Comparison of ENCODE assay signal across 21 mouse cellular contexts in genomic region chr4:153442522-153442921, GRCm38 (mm10). TPM values are rescaled to one million over a fixed set of nuclear protein-coding genes. Genes with fewer than 3 reads are reported as not detected.
"Had no signal": no experiment of that assay in that cellular context is flagged by ENCODE, and none has a peak within 500 bp of the region (broad histone marks: within the 10 kb centered on the region; RNA-seq: fewer than 3 reads in every experiment).

No protein-coding gene starts in this region.

- ATAC-seq: liver, postnatal 0 days; lung, postnatal 0 days had no signal

- H3K27ac ChIP-seq: kidney, embryonic 15.5 days; limb, embryonic 12.5 days; limb, embryonic 15.5 days; liver, embryonic 14.5 days; macrophage; stomach, postnatal 0 days had no signal

- H3K4me3 ChIP-seq: kidney, embryonic 15.5 days; limb, embryonic 12.5 days; limb, embryonic 15.5 days had no signal

- DNase-seq: kidney, adult 8-10 months; kidney, postnatal 10 days; kidney, postnatal 36 days; left cerebral cortex, postnatal 4 days; liver, postnatal 0 days; lung, embryonic 14.5 days; midbrain, embryonic 14.5 days; right cerebral cortex, adult 18-20 months; right cerebral cortex, postnatal 14 days; right cerebral cortex, postnatal 4 days; thymus, adult 2 months; thymus, postnatal 14 days; thymus, postnatal 4 days had no signal

RNA-seq across cellular contexts. Expression of gene Ajap1, which starts 40.1 kb away (rescaled TPM):
- total RNA-seq: megakaryocyte-erythroid progenitor cell, adult 5-6 weeks had no signal
- polyA plus RNA-seq: liver, postnatal 0 days; lung, embryonic 14.5 days; macrophage had no signal
